Mouse (Mus musculus) limb, embryonic 15.5 days (tissue): Measurements from ENCODE around the gene Chid1. TPM values are rescaled to one million over a fixed set of nuclear protein-coding genes. Genes with fewer than 3 reads are reported as not detected.

Experiments
- ATAC-seq: fragments of 200-750 bp; cut with Nextera tagmentation; 2 replicates; pipeline ENCODE4 v1.8.0; 2017; ENCODE audit warnings: low read depth, moderate TSS enrichment; ENCODE audit not compliant: insufficient number of reproducible peaks, low FRiP score, low TSS enrichment
- H3K27ac ChIP-seq: fragments of 300-500 bp; sonication (generic); 2 replicates; pipeline ENCODE4 v1.5.1; 2015; ENCODE audit warnings: moderate library complexity, mild to moderate bottlenecking, inconsistent platforms
- H3K27me3 ChIP-seq: fragments of 300-500 bp; sonication (generic); 2 replicates; pipeline ENCODE4 v1.6.1; 2015; ENCODE audit warnings: inconsistent platforms
- H3K36me3 ChIP-seq: fragments of 300-500 bp; sonication (generic); 2 replicates; pipeline ENCODE4 v1.6.1; 2015; ENCODE audit warnings: inconsistent platforms
- H3K4me1 ChIP-seq: fragments of 300-500 bp; sonication (generic); 2 replicates; pipeline ENCODE4 v1.6.1; 2015; ENCODE audit warnings: inconsistent platforms
- H3K4me2 ChIP-seq: fragments of 300-500 bp; sonication (generic); 2 replicates; pipeline ENCODE4 v1.6.1; 2015; ENCODE audit warnings: mild to moderate bottlenecking, inconsistent platforms
- H3K4me3 ChIP-seq: fragments of 300-500 bp; sonication (generic); 2 replicates; pipeline ENCODE4 v1.5.1; 2015; ENCODE audit warnings: mild to moderate bottlenecking, inconsistent platforms
- H3K9ac ChIP-seq: fragments of 300-500 bp; sonication (generic); 2 replicates; pipeline ENCODE4 v1.6.1; 2015; ENCODE audit warnings: inconsistent platforms
- H3K9me3 ChIP-seq: fragments of 300-500 bp; sonication (generic); 2 replicates; pipeline ENCODE4 v1.6.1; 2016; ENCODE audit warnings: inconsistent platforms
- WGBS: fragments of 180-500 bp; shearing (Covaris S2); methylation state at CpG from one replicate; pipeline ENCODE4 v1.1.7; 2015; 5-methylcytosine and 5-hydroxymethylcytosine counted together
- polyA plus RNA-seq: library from polyadenylated mRNA; unstranded; fragments of >200 nt; fragmentation: Nextera tagmentation; extraction: Ambion mirVana; gene quantifications from 2 replicates; pipeline ENCODE4 v1.2.1, GENCODE M21; 2015

The Chid1 gene
- polyA plus RNA-seq, 1 experiment from 2014 or later: 44.0 TPM

DNA sequence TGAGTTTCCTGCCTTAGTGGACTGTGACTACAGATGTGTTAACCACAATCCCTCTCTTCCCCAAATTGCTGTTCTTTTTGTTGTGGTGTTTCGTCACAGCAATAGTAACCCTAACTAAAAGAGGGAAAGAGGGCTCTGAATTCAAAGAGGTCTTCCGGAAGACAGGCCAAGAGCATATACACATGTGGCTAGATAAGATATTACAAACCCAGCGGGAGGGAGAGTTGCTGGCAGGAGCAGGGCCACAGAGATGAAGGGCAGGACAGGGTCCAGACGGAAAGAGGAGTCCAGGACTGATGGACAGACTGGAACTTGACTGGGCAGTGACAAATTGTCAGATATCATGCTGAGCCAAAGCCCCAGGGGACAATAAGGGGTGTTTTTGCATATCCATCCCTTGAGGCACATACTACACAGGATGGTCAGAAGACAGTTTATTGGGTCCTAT is 18.7 kb upstream of the Chid1 start:
- 64% methylated on average over 4 of the region's 4 CpGs for WGBS
- ATAC-seq: no peak

DNA sequence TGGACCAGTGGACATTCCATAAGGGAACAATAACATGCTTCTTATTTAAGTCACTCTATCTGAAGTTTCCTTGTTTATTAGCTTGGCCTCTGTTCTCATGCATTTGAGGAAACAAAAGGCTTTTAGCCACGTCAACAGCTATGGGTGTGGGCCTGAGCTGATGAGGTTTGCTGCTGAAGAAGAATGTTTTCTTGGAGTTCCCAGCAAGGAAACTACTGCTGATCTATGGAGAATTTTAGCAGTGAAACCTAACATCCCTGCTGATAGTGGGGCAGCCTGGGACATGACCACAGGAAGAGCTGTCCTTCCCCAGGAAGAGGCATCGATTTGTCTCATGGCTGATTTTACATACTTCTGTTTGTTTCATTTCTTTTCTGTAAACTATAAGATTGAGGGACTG is 10.8 kb upstream of the Chid1 start:
- Histone ChIP-seq H3K9ac (no peak overlapping the region), H3K4me3 (no peak overlapping the region), H3K27me3 (no peaks in the 10 kb centered on the region), H3K4me1 (no peaks in the 10 kb centered on the region), H3K27ac (no peak overlapping the region), H3K4me2 (no peak overlapping the region), H3K36me3 (no peaks in the 10 kb centered on the region), H3K9me3 (no peaks in the 10 kb centered on the region)
- ATAC-seq: no peak
- WGBS: 69% methylated on average over 2 of the region's 2 CpGs

More for the DNA sequence above, 18.7 kb upstream of the Chid1 start:
- no peak overlapping the region for H3K4me3 ChIP-seq
- H3K4me1 ChIP-seq: peaks cover 11% of the 10 kb centered on the region
- no peaks in the 10 kb centered on the region for H3K36me3 ChIP-seq
- H3K9me3 ChIP-seq: no peaks in the 10 kb centered on the region
- no peak overlapping the region for H3K4me2 ChIP-seq
- no peak overlapping the region for H3K27ac ChIP-seq
- no peaks in the 10 kb centered on the region for H3K27me3 ChIP-seq
- no peak overlapping the region for H3K9ac ChIP-seq

DNA sequence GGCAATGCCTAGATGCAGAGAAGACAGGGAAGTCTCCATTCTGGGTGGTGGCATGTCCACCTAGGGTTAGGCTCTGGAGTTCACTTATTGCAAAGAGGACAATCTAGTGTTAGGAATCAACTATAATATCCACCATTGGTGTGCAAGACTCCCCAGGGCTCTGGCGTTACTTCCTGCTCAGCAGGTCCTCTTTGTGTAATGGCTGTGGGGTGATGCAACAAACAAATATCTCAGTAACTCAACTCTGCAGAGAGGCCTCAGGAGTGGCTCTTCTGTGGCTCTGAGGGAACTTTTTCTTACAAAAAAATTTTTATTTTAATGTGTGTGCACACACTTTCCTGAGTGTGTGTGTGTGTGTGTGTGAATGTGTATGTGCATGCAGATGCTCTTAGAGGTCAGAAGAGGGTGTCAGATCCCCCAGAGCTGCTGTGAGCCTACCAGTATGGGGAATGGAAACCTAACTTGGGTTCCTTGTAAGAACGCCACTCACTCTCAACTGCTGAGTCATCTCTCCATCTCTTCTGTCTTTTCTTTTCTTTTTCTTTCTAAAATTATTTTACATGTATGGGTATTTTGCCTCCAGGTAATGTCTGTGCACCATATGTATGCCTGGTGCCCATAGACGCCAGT is 9.9 kb upstream of the Chid1 start:
- Histone ChIP-seq H3K4me1 (peaks cover 4% of the 10 kb centered on the region), H3K9me3 (no peaks in the 10 kb centered on the region), H3K36me3 (no peaks in the 10 kb centered on the region), H3K27ac (no peak overlapping the region), H3K27me3 (no peaks in the 10 kb centered on the region), H3K9ac (no peak overlapping the region), H3K4me2 (no peak overlapping the region), H3K4me3 (no peak overlapping the region)
- ATAC-seq: no peak
- WGBS: 87% methylated on average over 3 of the region's 3 CpGs

DNA sequence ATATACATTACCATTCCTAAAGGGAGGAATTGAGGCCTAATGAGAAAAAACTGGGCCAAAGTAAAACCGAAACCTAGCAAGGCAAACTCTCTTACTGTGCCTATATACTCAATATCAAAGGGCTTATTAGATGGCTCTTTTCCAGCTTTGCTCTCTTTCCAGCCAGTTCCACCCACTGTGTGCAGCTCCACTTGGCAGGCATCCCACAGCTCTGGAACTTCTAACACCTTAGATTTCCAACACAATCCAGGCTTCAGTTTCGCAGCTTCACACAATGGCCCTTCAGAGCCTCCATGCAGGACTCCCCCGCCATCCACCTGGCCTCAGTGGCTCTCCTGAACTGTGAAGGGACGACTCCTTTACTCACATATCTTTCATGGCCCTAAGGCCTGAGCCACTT is 5.0 kb upstream of the Chid1 start:
- H3K27me3 ChIP-seq: no peaks in the 10 kb centered on the region
- H3K36me3 ChIP-seq: no peaks in the 10 kb centered on the region
- WGBS: 37% methylated on average over 4 of the region's 4 CpGs
- H3K4me2 ChIP-seq: no peak overlapping the region
- peaks cover 26% of the 10 kb centered on the region for H3K4me1 ChIP-seq
- H3K9me3 ChIP-seq: no peaks in the 10 kb centered on the region
- H3K27ac ChIP-seq: peak overlapping the region; percentile 78
- H3K4me3 ChIP-seq: no peak overlapping the region
- ATAC-seq: 0 out of 2 replicates have a peak, but pooled peaks have one; percentile 26
- H3K9ac ChIP-seq: no peak overlapping the region

DNA sequence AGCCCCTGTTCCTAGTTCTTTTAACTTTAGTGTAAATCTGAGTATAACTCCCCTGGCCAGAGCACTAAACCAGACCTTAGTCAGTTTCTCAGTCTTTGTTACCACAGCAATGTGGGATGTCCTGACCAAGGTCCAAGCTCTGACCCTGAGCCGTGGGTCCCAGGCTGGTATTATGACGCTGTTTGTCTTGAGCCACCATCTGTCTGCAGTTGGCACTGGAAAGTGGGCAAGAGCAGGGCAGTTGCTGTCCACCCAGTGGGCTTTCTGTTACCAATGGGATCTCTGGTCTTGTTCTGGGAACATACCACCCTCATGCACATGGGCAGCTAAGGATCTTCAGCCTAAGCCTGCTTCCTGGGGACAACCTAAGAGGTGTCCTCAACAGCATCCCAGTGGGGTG is 2.9 kb upstream of the Chid1 start:
- no peaks in the 10 kb centered on the region for H3K36me3 ChIP-seq
- H3K27me3 ChIP-seq: no peaks in the 10 kb centered on the region
- no peak overlapping the region for H3K27ac ChIP-seq
- H3K9me3 ChIP-seq: no peaks in the 10 kb centered on the region
- no peak overlapping the region for H3K4me2 ChIP-seq
- H3K9ac ChIP-seq: no peak overlapping the region
- peaks cover 35% of the 10 kb centered on the region for H3K4me1 ChIP-seq
- H3K4me3 ChIP-seq: no peak overlapping the region
- no peak for ATAC-seq
- 93% methylated on average over 2 of the region's 2 CpGs for WGBS

DNA sequence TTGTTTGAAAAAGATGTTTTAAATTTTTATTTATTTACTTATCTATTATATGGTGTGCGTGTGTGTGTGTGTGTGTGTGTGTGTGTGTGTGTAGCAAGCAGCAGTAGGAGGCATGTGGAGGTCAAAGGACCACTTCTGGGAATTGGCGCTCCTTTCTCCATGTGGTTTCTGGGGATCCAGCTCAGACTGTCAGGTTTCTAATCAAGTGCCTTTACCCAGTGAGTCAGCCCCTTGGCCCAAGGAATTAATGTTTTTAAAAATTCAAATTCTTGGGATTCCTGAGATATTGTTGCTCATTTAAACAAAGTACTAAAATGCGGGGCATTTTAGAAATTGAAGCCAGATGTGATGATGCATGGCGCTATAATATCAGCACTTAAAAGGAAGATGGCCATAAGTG is 2.0 kb upstream of the Chid1 start:
- Histone ChIP-seq H3K27ac (no peak overlapping the region), H3K36me3 (no peaks in the 10 kb centered on the region), H3K9ac (no peak overlapping the region), H3K9me3 (no peaks in the 10 kb centered on the region), H3K4me3 (no peak overlapping the region), H3K4me2 (no peak overlapping the region), H3K4me1 (peaks cover 35% of the 10 kb centered on the region), H3K27me3 (no peaks in the 10 kb centered on the region)
- 65% methylated on average over 4 of the region's 4 CpGs for WGBS
- ATAC-seq: no peak

DNA sequence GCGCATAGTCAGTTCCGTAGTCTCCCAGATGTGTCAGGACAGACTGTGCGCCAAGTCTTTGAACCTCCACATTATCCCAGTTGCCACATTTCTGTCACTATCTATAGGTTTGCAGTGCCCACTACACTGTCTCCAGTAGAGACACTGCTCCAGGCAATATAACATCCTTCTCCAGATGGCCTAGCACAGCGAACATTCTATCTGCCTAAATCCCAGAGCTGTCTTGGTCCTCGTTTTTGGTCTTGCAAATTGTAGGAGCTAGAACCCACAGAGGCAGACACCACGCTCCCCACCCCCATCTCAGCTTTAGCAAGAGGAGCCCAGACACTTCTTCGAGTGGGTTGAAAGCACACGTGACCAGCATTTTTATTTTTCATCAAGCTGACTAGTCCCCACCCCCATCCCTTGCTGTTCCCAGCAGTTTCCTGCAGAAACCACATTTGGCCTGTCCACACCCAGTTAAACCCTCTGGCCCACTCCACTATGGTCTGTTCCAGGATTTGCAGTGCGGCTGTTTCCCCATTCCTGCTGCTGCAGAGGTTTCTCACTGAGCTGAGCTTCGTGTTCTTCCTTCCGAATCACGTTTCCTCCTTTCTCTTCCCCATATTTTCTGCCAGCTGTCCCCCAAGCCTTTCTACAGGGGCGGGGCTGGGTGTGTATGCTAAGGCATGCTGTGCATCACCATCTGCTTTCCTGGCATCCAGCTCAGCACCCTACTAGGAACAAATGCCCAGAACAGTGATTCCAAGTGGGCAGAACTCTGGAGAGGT is 840 bp upstream of the Chid1 start:
- Histone ChIP-seq H3K4me1 (peaks cover 35% of the 10 kb centered on the region), H3K9ac (peak overlapping the region; percentile 35; the same call in 1 of the 2 replicates), H3K4me2 (peak overlapping the region; percentile 79), H3K27ac (peak overlapping the region; percentile 89), H3K4me3 (peak overlapping the region; percentile 79), H3K9me3 (no peaks in the 10 kb centered on the region), H3K27me3 (no peaks in the 10 kb centered on the region), H3K36me3 (no peaks in the 10 kb centered on the region)
- WGBS: 48% methylated on average over 13 of the region's 13 CpGs
- peak; percentile 64; the same call in 1 of the 2 replicates for ATAC-seq

DNA sequence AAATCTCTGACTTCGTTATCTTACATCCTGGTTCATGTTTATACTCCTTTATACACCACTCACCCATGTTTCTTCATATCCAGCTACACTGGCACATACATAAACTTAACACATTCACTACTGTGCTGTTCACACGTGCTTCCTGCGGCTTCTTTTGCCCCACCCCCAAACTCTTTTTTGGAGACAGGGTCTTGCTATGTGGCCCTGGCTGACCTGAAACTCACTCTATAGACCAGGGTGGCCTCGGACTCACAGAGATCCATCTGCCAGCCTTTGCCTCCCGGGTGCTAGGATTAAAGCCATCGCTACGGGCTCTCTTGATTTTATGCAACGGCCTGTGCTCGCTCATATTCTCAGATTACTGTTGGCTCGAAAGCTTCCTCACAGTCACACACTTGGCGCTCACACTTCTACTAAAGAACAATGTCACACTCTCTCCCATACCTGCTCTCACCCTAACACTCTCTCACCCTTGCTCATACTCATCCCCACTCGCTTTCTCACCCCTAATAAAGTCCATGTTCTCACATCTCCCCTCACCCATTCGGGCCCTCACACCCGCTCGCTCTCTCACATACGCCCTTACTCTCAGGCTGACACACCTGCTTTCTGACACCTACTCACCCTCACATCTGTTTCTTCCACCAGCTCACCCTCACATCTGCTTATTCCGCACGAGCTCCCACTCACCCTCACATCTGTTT is 653 bp downstream of the Chid1 start:
- Histone ChIP-seq H3K27ac (peak overlapping the region; percentile 89), H3K9me3 (no peaks in the 10 kb centered on the region), H3K4me1 (peaks cover 27% of the 10 kb centered on the region), H3K27me3 (no peaks in the 10 kb centered on the region), H3K36me3 (no peaks in the 10 kb centered on the region), H3K4me3 (peak overlapping the region; percentile 79), H3K9ac (peak overlapping the region; percentile 68), H3K4me2 (peak overlapping the region; percentile 79)
- 12% methylated on average over 18 of the region's 18 CpGs for WGBS
- no peak for ATAC-seq

DNA sequence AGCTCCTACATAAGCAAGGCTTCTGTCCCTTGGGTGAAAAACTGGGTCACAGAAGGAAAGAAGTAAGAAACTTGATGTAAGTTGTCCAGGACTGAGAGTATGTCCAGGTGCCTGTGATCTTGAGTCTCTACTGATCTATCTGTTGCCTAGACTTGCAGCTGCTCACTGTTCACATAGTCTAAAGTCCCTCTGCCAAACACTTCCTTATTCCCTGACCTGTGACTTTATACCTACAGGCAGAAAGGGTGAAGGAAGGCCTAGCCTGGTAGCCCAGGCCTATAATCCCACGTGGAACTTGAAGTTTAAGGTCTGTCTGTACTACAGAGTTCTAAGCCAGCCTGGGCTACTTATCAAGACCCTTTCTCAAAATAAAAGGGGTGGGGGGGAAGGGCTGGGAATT is 4.1 kb downstream of the Chid1 start:
- Histone ChIP-seq H3K27me3 (no peaks in the 10 kb centered on the region), H3K9ac (no peak overlapping the region), H3K4me1 (peaks cover 16% of the 10 kb centered on the region), H3K27ac (no peak overlapping the region), H3K4me2 (no peak overlapping the region), H3K9me3 (no peaks in the 10 kb centered on the region), H3K4me3 (no peak overlapping the region), H3K36me3 (peaks cover 5% of the 10 kb centered on the region; the same call in 1 of the 2 replicates)
- ATAC-seq: no peak
- 72% methylated on average over 1 of the region's 1 CpGs for WGBS

DNA sequence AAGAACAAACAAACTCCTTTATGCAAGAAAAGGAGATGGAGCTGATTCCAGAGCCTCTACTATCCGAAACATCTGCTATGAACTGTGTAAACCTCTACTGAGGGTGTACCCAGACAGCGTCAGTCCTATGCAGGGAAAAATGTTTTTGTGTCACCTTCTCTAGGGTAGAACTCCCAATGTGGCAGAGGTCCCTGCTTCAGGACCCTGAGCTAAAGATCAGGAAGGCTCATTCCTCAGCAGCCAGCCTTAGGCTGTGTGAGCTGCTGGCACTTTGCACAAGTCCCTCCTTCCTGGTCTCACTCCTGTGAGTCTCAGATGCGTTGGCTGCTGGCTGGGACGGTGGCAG is 14.1 kb downstream of the Chid1 start:
- Histone ChIP-seq H3K4me2 (no peak overlapping the region), H3K27me3 (no peaks in the 10 kb centered on the region), H3K27ac (no peak overlapping the region), H3K36me3 (peaks cover 51% of the 10 kb centered on the region), H3K4me3 (no peak overlapping the region), H3K9ac (no peak overlapping the region), H3K4me1 (no peaks in the 10 kb centered on the region), H3K9me3 (no peaks in the 10 kb centered on the region)
- no peak for ATAC-seq
- WGBS: 87% methylated on average over 4 of the region's 4 CpGs

DNA sequence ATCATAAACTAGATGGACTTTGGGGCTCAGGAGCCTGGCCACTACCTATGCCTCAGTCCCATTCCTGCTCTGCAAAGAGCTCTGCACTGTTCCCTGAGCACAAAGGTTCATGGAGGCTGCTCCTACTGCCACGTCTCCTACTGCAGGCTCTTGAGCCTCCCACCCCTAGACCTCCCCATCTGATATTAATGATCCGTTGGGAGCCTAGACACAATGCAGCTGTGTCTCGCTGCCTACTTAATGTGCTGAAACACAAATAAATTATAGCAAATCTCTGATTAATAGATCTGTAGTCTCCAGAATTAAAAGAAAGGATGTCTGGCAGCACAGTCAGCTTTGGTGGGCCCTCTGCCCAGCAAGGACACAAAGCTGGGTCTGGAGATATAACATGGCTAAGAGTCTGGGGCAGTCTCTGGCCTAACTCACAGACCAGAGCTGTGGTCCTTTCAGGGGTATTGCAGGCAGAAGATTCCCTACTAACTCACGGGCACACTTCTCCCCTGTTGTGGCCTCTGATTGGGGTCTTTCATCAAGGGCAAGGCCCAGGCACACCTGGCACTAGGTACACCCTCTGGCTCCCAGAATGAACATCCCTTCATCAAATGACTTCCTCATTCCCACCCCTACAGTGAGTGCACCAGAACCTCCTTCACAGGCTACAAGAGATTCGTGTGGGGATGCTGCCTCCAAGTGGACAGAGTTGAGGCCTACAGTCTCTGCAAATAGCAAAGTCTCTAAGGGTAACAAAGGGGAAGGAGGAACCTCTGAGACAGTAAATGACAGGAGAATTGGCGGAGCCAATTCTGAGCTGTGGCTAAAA is 14.7 kb downstream of the Chid1 start:
- Histone ChIP-seq H3K9ac (no peak overlapping the region), H3K4me1 (no peaks in the 10 kb centered on the region), H3K27ac (no peak overlapping the region), H3K36me3 (peaks cover 51% of the 10 kb centered on the region), H3K4me3 (no peak overlapping the region), H3K4me2 (no peak overlapping the region), H3K27me3 (no peaks in the 10 kb centered on the region), H3K9me3 (no peaks in the 10 kb centered on the region)
- WGBS: 54% methylated on average over 6 of the region's 6 CpGs
- peak; percentile 65; the same call in 1 of the 2 replicates for ATAC-seq
